Mouse (Mus musculus) embryonic facial prominence, embryonic 12.5 days (tissue): ENCODE measurements around the gene Clmp. TPM values are rescaled to one million over a fixed set of nuclear protein-coding genes. Genes with fewer than 3 reads are reported as not detected.
A peak's percentile ranks its signal among the peaks of the same experiment; 100 is the strongest.

Experiments
- ATAC-seq: fragments of 200-750 bp; cut with Nextera tagmentation; 2 replicates; pipeline ENCODE4 v1.8.0; 2017; ENCODE audit not compliant: insufficient number of reproducible peaks, insufficient read depth, low FRiP score, low TSS enrichment
- H3K27ac ChIP-seq: fragments of 300-500 bp; sonication (generic); 2 replicates; pipeline ENCODE4 v1.5.1; 2016; ENCODE audit warnings: mild to moderate bottlenecking
- H3K27me3 ChIP-seq: fragments of 300-500 bp; sonication (generic); 2 replicates; pipeline ENCODE4 v1.6.1; 2016; ENCODE audit warnings: mild to moderate bottlenecking, moderate library complexity
- H3K36me3 ChIP-seq: fragments of 300-500 bp; sonication (generic); 2 replicates; pipeline ENCODE4 v1.6.1; 2016; ENCODE audit warnings: mild to moderate bottlenecking
- H3K4me1 ChIP-seq: fragments of 300-500 bp; sonication (generic); 2 replicates; pipeline ENCODE4 v1.6.1; 2016
- H3K4me2 ChIP-seq: fragments of 300-500 bp; sonication (generic); replicated peaks from 2 replicates; pipeline ENCODE4 v1.6.1; 2016; ENCODE audit warnings: mild to moderate bottlenecking, moderate library complexity
- H3K4me3 ChIP-seq: fragments of 300-500 bp; sonication (generic); 2 replicates; pipeline ENCODE4 v1.5.1; 2016; ENCODE audit warnings: mild to moderate bottlenecking
- H3K9ac ChIP-seq: fragments of 300-500 bp; sonication (generic); 2 replicates; pipeline ENCODE4 v1.6.1; 2016; ENCODE audit warnings: mild to moderate bottlenecking, moderate library complexity
- H3K9me3 ChIP-seq: fragments of 300-500 bp; sonication (generic); 2 replicates; pipeline ENCODE4 v1.6.1; 2016; ENCODE audit warnings: mild to moderate bottlenecking, moderate library complexity
- WGBS: fragments of 180-500 bp; shearing (Covaris S2); methylation state at CpG from one replicate; pipeline ENCODE4 v1.1.7; 2016; 5-methylcytosine and 5-hydroxymethylcytosine counted together
- polyA plus RNA-seq: library from polyadenylated mRNA; unstranded; fragments of >200 nt; fragmentation: Nextera tagmentation; extraction: Ambion mirVana; gene quantifications from 2 replicates; pipeline ENCODE4 v1.2.1, GENCODE M21; 2016

The Clmp gene
- polyA plus RNA-seq, 1 experiment from 2014 or later, result 75.9 TPM

DNA sequence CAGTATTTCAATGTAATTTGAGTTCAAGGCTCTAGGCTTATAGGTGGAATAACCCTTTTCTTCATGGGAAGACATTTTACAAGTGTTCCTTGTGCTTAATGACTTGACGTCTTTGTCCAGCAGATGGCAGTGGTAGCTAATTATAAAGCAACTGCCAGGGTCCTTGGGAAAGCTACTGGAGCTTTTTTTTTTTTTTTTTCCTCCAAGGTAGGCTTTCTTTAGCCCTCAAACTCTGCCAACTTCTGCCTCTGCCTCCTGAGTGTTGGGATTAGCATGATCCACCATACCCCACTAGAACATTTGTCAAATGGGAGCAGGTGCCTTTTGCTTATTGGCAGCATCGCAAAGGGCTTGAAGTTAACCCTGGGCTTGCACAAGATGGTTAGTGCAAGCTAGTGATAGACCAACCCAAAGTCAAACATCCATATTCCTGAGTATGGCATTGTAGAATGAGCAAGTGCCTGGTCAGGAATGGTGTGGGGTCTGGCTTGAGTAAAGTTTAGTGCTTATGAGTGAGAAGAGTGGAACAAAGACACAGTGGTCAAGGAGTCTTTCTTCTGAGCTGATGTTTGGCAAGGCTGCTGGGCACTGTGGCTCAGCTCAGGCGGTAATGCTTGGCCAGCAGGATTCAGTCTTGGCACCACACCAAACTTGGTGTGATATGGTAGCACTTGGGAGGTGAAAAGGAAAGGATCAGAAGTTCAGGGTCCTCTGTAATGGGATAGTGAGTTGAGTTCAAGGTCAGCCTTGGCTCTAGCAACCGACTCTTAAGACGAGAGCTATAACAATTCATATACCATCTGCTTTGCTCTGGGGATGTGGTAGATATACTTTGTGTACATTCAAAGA, 120.9 kb downstream of the Clmp start:
- no peaks in the 10 kb centered on the region for H3K9me3 ChIP-seq
- peaks cover 31% of the 10 kb centered on the region for H3K36me3 ChIP-seq
- H3K9ac ChIP-seq, result no peak overlapping the region
- peaks cover 48% of the 10 kb centered on the region for H3K4me1 ChIP-seq
- H3K4me2 ChIP-seq, result no peak overlapping the region
- WGBS, result 21% methylated on average over 5 of the region's 5 CpGs
- H3K27me3 ChIP-seq, result no peaks in the 10 kb centered on the region
- H3K4me3 ChIP-seq, result no peak overlapping the region
- peak overlapping the region; percentile 81 for H3K27ac ChIP-seq
- ATAC-seq, result no peak

DNA sequence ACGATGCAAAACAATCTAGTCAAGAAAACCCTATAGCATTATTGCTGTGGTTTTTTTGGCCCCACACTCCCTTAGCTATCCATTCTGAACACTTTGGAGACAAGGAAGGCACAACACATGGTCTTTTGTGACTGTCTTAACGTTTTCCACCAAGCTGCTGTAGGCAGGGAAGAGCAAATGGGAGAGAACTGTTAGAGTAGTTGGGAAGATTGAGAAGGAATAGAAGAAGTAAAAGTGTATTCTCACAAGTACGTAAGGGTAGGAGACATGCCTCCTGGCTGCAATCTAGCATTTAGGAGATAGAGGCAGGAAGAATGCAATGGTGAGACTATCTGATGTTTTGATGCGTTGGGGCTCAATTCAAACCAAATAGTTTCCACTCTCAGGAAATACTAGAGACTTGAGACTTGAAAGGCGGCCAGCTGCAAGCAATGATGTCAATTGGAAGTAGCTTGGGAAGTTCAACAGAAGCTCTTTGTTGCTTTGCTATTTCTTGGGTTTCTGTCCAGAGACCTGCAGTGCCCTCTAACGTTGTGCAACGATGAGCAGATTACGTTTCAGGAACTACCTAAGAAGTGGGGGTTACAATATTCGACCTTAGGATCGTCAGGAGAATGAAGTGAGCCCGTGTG, 121.6 kb downstream of the Clmp start:
- H3K4me1 ChIP-seq, result peaks cover 48% of the 10 kb centered on the region

DNA sequence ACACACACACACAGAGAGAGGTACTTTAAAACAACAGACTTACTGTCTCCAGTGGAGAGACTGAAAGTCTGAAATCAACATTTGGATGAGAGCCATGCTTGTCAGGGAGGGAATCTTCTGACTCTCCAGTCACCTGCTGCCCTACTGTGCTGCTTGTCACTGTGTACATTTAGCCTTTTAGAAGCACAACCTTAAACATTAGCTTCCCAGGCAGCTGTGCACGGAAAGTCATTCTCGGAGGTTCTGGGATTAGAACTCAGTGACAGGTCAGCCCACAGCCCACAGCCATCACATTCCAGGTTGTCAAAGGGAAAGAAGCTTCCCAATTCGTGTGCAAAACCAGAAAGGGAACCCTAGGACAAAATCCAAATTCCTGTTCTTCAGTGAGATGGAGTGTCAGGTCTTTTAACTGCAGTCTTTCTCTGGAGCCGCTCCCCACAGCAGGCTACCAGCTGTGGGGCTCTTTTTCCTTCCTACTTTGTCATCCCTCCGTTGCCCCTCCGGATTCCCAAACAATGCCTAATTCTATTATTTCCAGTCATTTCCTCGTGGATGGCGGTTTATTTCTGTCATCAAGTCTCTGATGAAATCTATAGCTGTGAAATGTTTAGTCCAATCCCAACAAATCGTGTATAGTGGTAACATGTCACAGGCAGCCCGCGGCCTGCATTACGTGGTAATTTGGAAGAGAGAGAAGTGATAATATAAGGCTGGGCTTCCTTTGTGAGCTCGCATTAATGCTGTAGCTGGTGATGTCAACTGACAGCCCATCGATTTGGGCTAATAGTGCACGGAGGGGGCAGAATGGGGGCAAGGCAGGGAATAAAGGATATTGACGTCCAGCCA, 122.5 kb downstream of the Clmp start:
- H3K4me1 ChIP-seq, result peaks cover 48% of the 10 kb centered on the region
- no peaks in the 10 kb centered on the region for H3K27me3 ChIP-seq
- H3K9me3 ChIP-seq, result no peaks in the 10 kb centered on the region
- peak overlapping the region; percentile 81 for H3K27ac ChIP-seq
- no peak overlapping the region for H3K9ac ChIP-seq
- WGBS, result 32% methylated on average over 16 of the region's 16 CpGs
- ATAC-seq, result no peak
- H3K4me3 ChIP-seq, result no peak overlapping the region
- H3K4me2 ChIP-seq, result no peak overlapping the region
- H3K36me3 ChIP-seq, result peaks cover 31% of the 10 kb centered on the region

More for the DNA sequence above, 121.6 kb downstream of the Clmp start:
- ATAC-seq, result peak; percentile 12; the same call in 1 of the 2 replicates
- no peak overlapping the region for H3K9ac ChIP-seq
- peak overlapping the region; percentile 81 for H3K27ac ChIP-seq
- peaks cover 31% of the 10 kb centered on the region for H3K36me3 ChIP-seq
- no peaks in the 10 kb centered on the region for H3K27me3 ChIP-seq
- H3K4me3 ChIP-seq, result no peak overlapping the region
- WGBS, result 9% methylated on average over 11 of the region's 11 CpGs
- no peaks in the 10 kb centered on the region for H3K9me3 ChIP-seq
- H3K4me2 ChIP-seq, result no peak overlapping the region

DNA sequence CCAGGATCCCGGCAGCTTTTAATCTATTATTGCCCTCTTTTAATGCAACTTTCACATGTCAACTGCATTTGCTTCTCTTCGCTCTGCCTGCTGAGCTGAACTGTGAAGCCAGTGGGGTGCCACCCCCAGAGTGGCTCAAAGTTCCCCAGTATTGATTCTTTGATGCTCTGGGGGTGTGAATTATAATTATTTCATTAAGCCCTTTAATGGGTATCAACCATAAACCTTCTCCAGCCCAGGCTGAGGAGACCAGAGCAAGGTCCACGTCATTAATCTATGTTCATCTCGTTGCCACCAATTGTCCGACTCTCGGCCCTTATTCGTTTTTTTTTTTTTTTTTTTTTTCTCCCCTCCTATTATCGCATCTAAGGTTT, 123.1 kb downstream of the Clmp start:
- H3K27me3 ChIP-seq, result no peaks in the 10 kb centered on the region
- H3K36me3 ChIP-seq, result peaks cover 26% of the 10 kb centered on the region
- H3K4me1 ChIP-seq, result peaks cover 42% of the 10 kb centered on the region
- no peak for ATAC-seq
- WGBS, result 81% methylated on average over 8 of the region's 8 CpGs
- no peaks in the 10 kb centered on the region for H3K9me3 ChIP-seq
- H3K27ac ChIP-seq, result 0 out of 2 replicates have a peak overlapping the region, but pooled peaks have one; percentile 81
- H3K9ac ChIP-seq, result no peak overlapping the region
- no peak overlapping the region for H3K4me3 ChIP-seq
- no peak overlapping the region for H3K4me2 ChIP-seq

DNA sequence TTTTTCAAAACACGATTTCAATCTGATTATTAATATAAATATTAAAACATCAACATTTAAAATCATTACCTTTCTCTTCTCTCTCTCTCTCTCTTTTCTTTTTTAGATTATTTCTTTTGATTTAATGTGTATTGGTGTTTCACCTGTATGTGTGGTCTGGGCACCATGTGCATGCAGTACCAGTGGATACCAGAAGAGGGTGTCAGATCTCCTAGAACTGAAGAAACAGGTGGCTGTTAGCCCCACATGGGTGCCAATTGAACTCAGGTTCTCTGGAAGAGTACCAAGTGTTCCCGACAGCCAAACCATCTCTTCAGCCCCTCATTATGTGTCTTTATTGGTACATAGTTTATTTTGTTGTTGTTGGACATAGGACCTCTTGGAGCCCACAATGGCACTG, 126.1 kb downstream of the Clmp start:
- peaks cover 16% of the 10 kb centered on the region for H3K4me1 ChIP-seq
- no peak overlapping the region for H3K9ac ChIP-seq
- ATAC-seq, result no peak
- H3K4me2 ChIP-seq, result no peak overlapping the region
- no peaks in the 10 kb centered on the region for H3K9me3 ChIP-seq
- 49% methylated on average over 2 of the region's 2 CpGs for WGBS
- no peaks in the 10 kb centered on the region for H3K27me3 ChIP-seq
- no peak overlapping the region for H3K4me3 ChIP-seq
- H3K27ac ChIP-seq, result no peak overlapping the region
- peaks cover 6% of the 10 kb centered on the region for H3K36me3 ChIP-seq

GRCm38 (mm10) chr9:40814060-40814459, 128.3 kb downstream of the Clmp start:
- 85% methylated on average over 7 of the region's 7 CpGs for WGBS

DNA sequence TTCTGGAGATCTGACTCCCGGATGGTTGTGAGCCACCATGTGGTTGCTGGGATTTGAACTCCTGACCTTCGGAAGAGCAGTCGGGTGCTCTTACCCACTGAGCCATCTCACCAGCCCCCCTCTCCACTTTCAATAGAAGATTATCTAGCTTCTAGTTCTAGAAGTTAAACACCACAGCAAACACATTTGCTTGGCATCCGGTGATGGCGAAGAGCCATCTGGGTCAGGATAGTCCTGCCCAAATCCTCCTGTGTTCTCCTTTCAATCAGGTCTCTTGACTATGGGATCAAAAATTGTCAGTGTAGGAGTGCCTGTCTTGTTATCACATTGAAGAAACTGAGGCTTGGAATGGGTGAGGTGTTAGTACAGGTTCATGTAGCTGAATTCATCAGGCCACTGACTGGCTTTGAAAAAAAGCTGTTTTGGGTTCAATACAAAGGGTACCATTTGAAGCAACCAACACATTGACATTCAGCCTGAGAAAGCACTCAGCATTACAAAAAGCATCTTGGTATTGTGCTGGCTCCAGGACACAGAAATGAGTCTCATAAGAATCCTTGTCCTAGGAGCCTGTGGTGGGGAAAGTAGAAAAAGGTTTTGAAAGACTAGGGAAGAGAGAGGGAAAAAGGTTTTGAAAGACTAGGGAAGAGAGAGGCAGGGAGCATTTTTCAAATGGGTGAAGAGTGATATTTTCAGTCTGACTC, 131.7 kb downstream of the Clmp start:
- no peaks in the 10 kb centered on the region for H3K27me3 ChIP-seq
- WGBS, result 84% methylated on average over 5 of the region's 5 CpGs
- no peak for ATAC-seq

More at GRCm38 (mm10) chr9:40814060-40814459, 128.3 kb downstream of the Clmp start:
- no peak overlapping the region for H3K27ac ChIP-seq
- H3K4me3 ChIP-seq, result no peak overlapping the region
- peaks cover 3% of the 10 kb centered on the region; the same call in 1 of the 2 replicates for H3K4me1 ChIP-seq
- no peak overlapping the region for H3K4me2 ChIP-seq
- H3K36me3 ChIP-seq, result no peaks in the 10 kb centered on the region
- H3K9ac ChIP-seq, result no peak overlapping the region
- H3K9me3 ChIP-seq, result no peaks in the 10 kb centered on the region
- no peaks in the 10 kb centered on the region for H3K27me3 ChIP-seq
- ATAC-seq, result no peak

DNA sequence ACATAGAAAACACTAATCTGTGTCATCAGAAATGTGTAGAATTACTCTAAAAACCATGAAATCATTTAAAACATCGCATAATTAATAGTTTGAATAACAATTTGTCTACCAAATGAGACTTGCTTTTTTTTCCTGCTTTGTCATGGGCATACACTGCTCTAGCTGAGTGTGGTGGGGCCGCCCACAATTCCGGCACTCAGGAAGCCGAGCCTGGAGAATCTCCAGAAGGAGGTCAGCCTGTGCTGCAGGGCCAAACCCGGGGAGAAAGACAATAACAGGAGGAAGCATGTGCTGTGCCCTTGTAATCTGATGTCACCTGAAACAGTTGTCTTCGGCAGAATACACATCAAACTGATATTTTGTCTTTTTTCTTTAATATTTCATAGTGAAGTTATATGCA, 139.8 kb downstream of the Clmp start:
- H3K27me3 ChIP-seq, result no peaks in the 10 kb centered on the region
- 38% methylated on average over 6 of the region's 6 CpGs for WGBS

More for the DNA sequence above, 131.7 kb downstream of the Clmp start:
- Histone ChIP-seq H3K4me3 (no peak overlapping the region), H3K4me2 (no peak overlapping the region), H3K4me1 (0 out of 2 replicates have a peak, but pooled peaks cover 7% of the 10 kb centered on the region), H3K9ac (no peak overlapping the region), H3K27ac (no peak overlapping the region), H3K9me3 (no peaks in the 10 kb centered on the region), H3K36me3 (no peaks in the 10 kb centered on the region)

GRCm38 (mm10) chr9:40827366-40827765, 141.6 kb downstream of the Clmp start:
- no peaks in the 10 kb centered on the region for H3K4me1 ChIP-seq
- no peak overlapping the region for H3K9ac ChIP-seq
- 71% methylated on average over 4 of the region's 4 CpGs for WGBS
- no peak overlapping the region for H3K4me2 ChIP-seq
- no peak overlapping the region for H3K4me3 ChIP-seq
- H3K9me3 ChIP-seq, result no peaks in the 10 kb centered on the region
- H3K36me3 ChIP-seq, result no peaks in the 10 kb centered on the region
- no peaks in the 10 kb centered on the region for H3K27me3 ChIP-seq
- no peak for ATAC-seq
- no peak overlapping the region for H3K27ac ChIP-seq

More for the DNA sequence above, 139.8 kb downstream of the Clmp start:
- Histone ChIP-seq H3K9me3 (no peaks in the 10 kb centered on the region), H3K36me3 (no peaks in the 10 kb centered on the region), H3K9ac (no peak overlapping the region), H3K4me3 (no peak overlapping the region), H3K27ac (no peak overlapping the region), H3K4me1 (0 out of 2 replicates have a peak, but pooled peaks cover 7% of the 10 kb centered on the region), H3K4me2 (no peak overlapping the region)
- no peak for ATAC-seq

DNA sequence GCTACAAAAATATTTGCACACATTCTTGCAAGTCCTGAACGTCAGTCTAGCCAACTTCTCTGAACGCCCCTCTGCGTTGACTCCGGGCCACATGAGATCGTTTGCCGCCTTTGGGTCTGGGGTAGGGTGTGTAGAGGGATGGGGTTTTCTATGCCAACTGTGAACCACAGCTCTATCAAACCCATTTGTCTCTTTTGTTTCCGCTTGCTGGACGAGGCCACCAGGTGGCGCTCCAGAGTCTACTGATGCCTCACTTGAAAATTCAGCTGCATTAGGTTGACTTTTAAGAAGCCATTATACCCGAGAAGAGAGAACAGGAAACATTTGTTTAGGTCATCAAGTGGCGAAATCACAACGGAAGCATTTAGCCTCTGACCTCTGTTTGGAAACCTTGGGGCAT, 148.8 kb downstream of the Clmp start:
- no peak overlapping the region for H3K27ac ChIP-seq
- no peak for ATAC-seq
- WGBS, result 5% methylated on average over 12 of the region's 12 CpGs
- no peak overlapping the region for H3K4me3 ChIP-seq
- no peaks in the 10 kb centered on the region for H3K36me3 ChIP-seq
- H3K4me1 ChIP-seq, result no peaks in the 10 kb centered on the region
- H3K9me3 ChIP-seq, result no peaks in the 10 kb centered on the region
- H3K27me3 ChIP-seq, result no peaks in the 10 kb centered on the region
- no peak overlapping the region for H3K4me2 ChIP-seq
- no peak overlapping the region for H3K9ac ChIP-seq
